Mouse (Mus musculus) limb, embryonic 11.5 days (tissue): ENCODE measurements at regions not wholly inside any gene's neighbourhood (a gene's known extent, or its start where the extent isn't known, plus 50 kb on each side); places are given as distances from the start of the nearest gene placed in this dataset.

Source experiments
- ATAC-seq: fragments of 200-750 bp; cut with Nextera tagmentation; 2 replicates; pipeline ENCODE4 v1.8.0; 2017; ENCODE audit warnings: low read depth; ENCODE audit not compliant: insufficient number of reproducible peaks, low FRiP score, low TSS enrichment
- DNase-seq: peaks from one replicate; pipeline ENCODE4 v3.0.0-alpha.2; 2015; ENCODE audit warnings: low spot score
- H3K27ac ChIP-seq: fragments of 300-500 bp; sonication (generic); replicated peaks from 2 replicates; pipeline ENCODE4 v1.5.1; 2014; ENCODE audit warnings: low read depth, mild to moderate bottlenecking, low read length
- H3K27me3 ChIP-seq: fragments of 300-500 bp; sonication (generic); 2 replicates; pipeline ENCODE4 v1.6.1; 2014; ENCODE audit warnings: mild to moderate bottlenecking, low read length, mixed read lengths; ENCODE audit not compliant: control insufficient read depth, insufficient read depth
- H3K36me3 ChIP-seq: fragments of 300-500 bp; sonication (generic); 2 replicates; pipeline ENCODE4 v1.6.1; 2014; ENCODE audit warnings: mild to moderate bottlenecking, low read length, moderate library complexity, mixed read lengths; ENCODE audit not compliant: control insufficient read depth, insufficient read depth
- H3K4me1 ChIP-seq: fragments of 300-500 bp; sonication (generic); 2 replicates; pipeline ENCODE4 v1.6.1; 2014; ENCODE audit warnings: low read length, mixed read lengths; ENCODE audit not compliant: control insufficient read depth, insufficient read depth
- H3K4me2 ChIP-seq: fragments of 300-500 bp; sonication (generic); 2 replicates; pipeline ENCODE4 v1.6.1; 2014; ENCODE audit warnings: low read depth, mild to moderate bottlenecking, moderate library complexity; ENCODE audit not compliant: severe bottlenecking
- H3K4me3 ChIP-seq: fragments of 300-500 bp; sonication (generic); 2 replicates; pipeline ENCODE4 v1.5.1; 2014; ENCODE audit warnings: low read depth, low read length
- H3K9ac ChIP-seq: fragments of 300-500 bp; sonication (generic); 2 replicates; pipeline ENCODE4 v1.6.1; 2014; ENCODE audit warnings: mild to moderate bottlenecking, low read length
- H3K9me3 ChIP-seq: fragments of 300-500 bp; sonication (generic); 2 replicates; pipeline ENCODE4 v1.6.1; 2016; ENCODE audit warnings: low read length; ENCODE audit not compliant: control insufficient read depth
- WGBS: fragments of 180-500 bp; shearing (Covaris S2); extraction: QIAGEN DNeasy Blood & Tissue Kit; methylation state at CpG from one replicate; pipeline ENCODE4 v1.1.7; 2014; 5-methylcytosine and 5-hydroxymethylcytosine counted together

- ATAC-seq = no peak
- Histone ChIP-seq H3K9me3 (no peaks in the 10 kb centered on the region), H3K4me1 (no peaks in the 10 kb centered on the region), H3K27me3 (peaks cover 9% of the 10 kb centered on the region; the same call in 1 of the 2 replicates), H3K9ac (no peak overlapping the region), H3K4me2 (no peak overlapping the region), H3K27ac (no peak overlapping the region), H3K4me3 (no peak overlapping the region), H3K36me3 (no peaks in the 10 kb centered on the region)
- no peak for DNase-seq
- WGBS = 46% methylated on average over 7 of the region's 7 CpGs
Measured at GRCm38 (mm10) chr6:100040459-100040984, 246.8 kb downstream of the Rybp start.

DNA sequence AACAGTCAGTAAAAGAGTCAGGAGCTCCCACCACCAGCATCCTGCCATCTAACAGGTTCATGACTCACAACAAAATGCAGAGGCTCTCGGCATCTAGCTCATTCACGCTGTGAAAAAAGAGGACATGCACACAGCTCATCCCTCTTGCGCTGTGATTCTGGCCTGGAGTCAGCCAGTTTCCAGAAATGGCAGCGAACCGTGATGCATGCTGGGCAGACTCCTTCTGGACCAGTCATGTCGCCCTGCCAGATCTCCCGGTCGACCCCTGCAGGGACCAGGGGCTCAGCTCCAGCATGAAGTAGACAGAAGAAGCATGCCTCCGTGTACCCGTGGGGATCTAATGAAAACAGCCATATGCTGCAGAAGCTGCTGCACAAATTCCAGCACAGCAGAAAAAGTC, 254.6 kb downstream of the Rybp start:
- no peak for ATAC-seq
- no peak overlapping the region for H3K4me2 ChIP-seq
- H3K4me1 ChIP-seq = no peaks in the 10 kb centered on the region
- no peak overlapping the region for H3K4me3 ChIP-seq
- H3K36me3 ChIP-seq = no peaks in the 10 kb centered on the region
- 87% methylated on average over 10 of the region's 10 CpGs for WGBS
- H3K27ac ChIP-seq = no peak overlapping the region
- no peak overlapping the region for H3K9ac ChIP-seq
- H3K27me3 ChIP-seq = peaks cover 7% of the 10 kb centered on the region; the same call in 1 of the 2 replicates
- DNase-seq = no peak
- H3K9me3 ChIP-seq = no peaks in the 10 kb centered on the region

DNA sequence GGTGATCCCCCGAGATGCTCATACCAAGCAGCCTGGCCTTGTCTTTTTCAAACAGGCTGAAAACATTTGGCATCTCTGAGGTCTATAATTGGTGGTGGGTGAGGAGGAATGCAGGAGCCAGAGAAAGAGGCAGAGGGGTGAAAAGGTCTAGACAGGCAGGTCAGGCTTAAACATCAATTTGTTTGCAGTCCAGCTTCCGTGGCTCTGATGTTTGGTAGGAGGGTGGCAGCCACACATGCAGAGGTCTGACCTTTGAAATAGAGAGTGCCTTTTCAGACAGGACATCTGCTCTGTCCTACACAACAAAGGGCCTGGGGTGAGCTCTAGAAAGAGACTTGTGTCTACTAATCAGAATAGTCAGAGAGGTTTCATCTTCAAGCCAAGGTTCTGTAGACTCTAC, 256.8 kb downstream of the Rybp start:
- no peak overlapping the region for H3K27ac ChIP-seq
- H3K36me3 ChIP-seq = no peaks in the 10 kb centered on the region
- no peak for ATAC-seq
- H3K4me2 ChIP-seq = no peak overlapping the region
- 0 out of 2 replicates have a peak, but pooled peaks cover 6% of the 10 kb centered on the region for H3K27me3 ChIP-seq
- H3K9ac ChIP-seq = no peak overlapping the region
- WGBS = 18% methylated on average over 2 of the region's 2 CpGs
- peaks cover 1% of the 10 kb centered on the region for H3K4me1 ChIP-seq
- no peak for DNase-seq
- H3K9me3 ChIP-seq = no peaks in the 10 kb centered on the region
- no peak overlapping the region for H3K4me3 ChIP-seq

GRCm38 (mm10) chr6:100030010-100030409, 257.3 kb downstream of the Rybp start:
- 56% methylated on average over 9 of the region's 9 CpGs for WGBS
- Histone ChIP-seq H3K4me1 (peaks cover 6% of the 10 kb centered on the region), H3K27me3 (0 out of 2 replicates have a peak, but pooled peaks cover 2% of the 10 kb centered on the region), H3K4me3 (no peak overlapping the region), H3K9ac (no peak overlapping the region), H3K36me3 (no peaks in the 10 kb centered on the region), H3K27ac (no peak overlapping the region), H3K4me2 (no peak overlapping the region), H3K9me3 (no peaks in the 10 kb centered on the region)
- no peak for ATAC-seq
- DNase-seq = no peak

- Histone ChIP-seq H3K4me1 (peaks cover 6% of the 10 kb centered on the region), H3K4me3 (no peak overlapping the region), H3K4me2 (no peak overlapping the region), H3K36me3 (no peaks in the 10 kb centered on the region), H3K9me3 (no peaks in the 10 kb centered on the region), H3K27ac (no peak overlapping the region), H3K9ac (no peak overlapping the region; the same call in 1 of the 2 replicates), H3K27me3 (0 out of 2 replicates have a peak, but pooled peaks cover 2% of the 10 kb centered on the region)
- DNase-seq (no peak), ATAC-seq (no peak)
- WGBS = 65% methylated on average over 5 of the region's 5 CpGs
Measured at GRCm38 (mm10) chr6:100027524-100027923, 259.8 kb downstream of the Rybp start.

DNA sequence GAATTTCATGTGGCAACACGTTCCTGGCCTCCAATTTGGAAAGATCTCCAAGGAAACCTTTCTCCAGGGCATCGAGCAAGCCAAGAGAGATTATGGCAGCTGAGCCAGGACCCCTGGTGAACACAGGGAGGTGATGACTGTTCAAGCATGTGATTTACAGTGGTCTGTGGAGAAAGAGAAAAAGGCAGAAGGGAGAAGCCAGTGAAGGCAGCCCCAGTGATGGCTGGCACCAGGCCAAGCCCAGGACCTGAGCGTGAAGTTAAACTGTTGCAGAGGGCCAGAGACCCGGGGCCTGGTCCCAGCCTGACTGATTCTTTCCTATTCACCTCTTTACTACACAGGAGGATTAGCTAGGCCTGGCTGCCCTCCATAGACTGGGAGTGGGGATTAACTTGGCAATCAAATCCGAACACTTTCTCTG, 261.7 kb downstream of the Rybp start:
- 19% methylated on average over 5 of the region's 5 CpGs for WGBS

GRCm38 (mm10) chr6:100023434-100024095, 263.7 kb downstream of the Rybp start:
- H3K27me3 ChIP-seq = peaks cover 2% of the 10 kb centered on the region; the same call in 1 of the 2 replicates
- ATAC-seq = no peak
- WGBS = 91% methylated on average over 7 of the region's 7 CpGs

More for the DNA sequence above, 261.7 kb downstream of the Rybp start:
- Histone ChIP-seq H3K4me3 (no peak overlapping the region), H3K36me3 (no peaks in the 10 kb centered on the region), H3K4me2 (no peak overlapping the region), H3K27me3 (0 out of 2 replicates have a peak, but pooled peaks cover 2% of the 10 kb centered on the region), H3K9ac (no peak overlapping the region), H3K9me3 (no peaks in the 10 kb centered on the region), H3K27ac (peak overlapping the region; percentile 1; the same call in 1 of the 2 replicates), H3K4me1 (peaks cover 6% of the 10 kb centered on the region)
- DNase-seq = peak; percentile 70
- ATAC-seq = peak; percentile 66

GRCm38 (mm10) chr6:100019016-100019415, 268.3 kb downstream of the Rybp start:
- H3K9me3 ChIP-seq = no peaks in the 10 kb centered on the region
- H3K9ac ChIP-seq = no peak overlapping the region
- H3K4me1 ChIP-seq = no peaks in the 10 kb centered on the region; the same call in 1 of the 2 replicates
- H3K4me3 ChIP-seq = no peak overlapping the region
- H3K36me3 ChIP-seq = no peaks in the 10 kb centered on the region
- ATAC-seq = no peak
- peaks cover 5% of the 10 kb centered on the region for H3K27me3 ChIP-seq
- 72% methylated on average over 3 of the region's 3 CpGs for WGBS
- H3K4me2 ChIP-seq = no peak overlapping the region
- no peak overlapping the region for H3K27ac ChIP-seq
- no peak for DNase-seq

More at GRCm38 (mm10) chr6:100023434-100024095, 263.7 kb downstream of the Rybp start:
- Histone ChIP-seq H3K4me2 (no peak overlapping the region), H3K9me3 (no peaks in the 10 kb centered on the region), H3K27ac (no peak overlapping the region), H3K4me3 (no peak overlapping the region), H3K4me1 (peaks cover 6% of the 10 kb centered on the region), H3K36me3 (no peaks in the 10 kb centered on the region), H3K9ac (no peak overlapping the region)
- no peak for DNase-seq
